Mouse (Mus musculus): Measurements from ENCODE around the gene Ptchd4.

- TF ChIP-seq EP300 (IDR thresholded peaks at IDR 0.05; ENCODE audit: low read depth): no peak
- no peak for TF ChIP-seq CTCF (IDR thresholded peaks at IDR 0.05; ENCODE audit: low read depth)
These were observed 17.8 kb upstream of the Ptchd4 start for GRCm38 (mm10) chr17:42297986-42298385.
